Mouse (Mus musculus) liver, embryonic 14.5 days (tissue): ENCODE data around the gene Trp63.

ENCODE experiments used
- CTCF ChIP-seq: IDR thresholded peaks from 2 replicates; pipeline ENCODE4 v1.5.1; 2016; ENCODE audit warnings: antibody characterized with exemption, low read depth, control low read depth
- EP300 ChIP-seq: IDR thresholded peaks from 2 replicates; pipeline ENCODE4 v1.6.1; 2016; ENCODE audit warnings: antibody characterized with exemption, low read depth

DNA sequence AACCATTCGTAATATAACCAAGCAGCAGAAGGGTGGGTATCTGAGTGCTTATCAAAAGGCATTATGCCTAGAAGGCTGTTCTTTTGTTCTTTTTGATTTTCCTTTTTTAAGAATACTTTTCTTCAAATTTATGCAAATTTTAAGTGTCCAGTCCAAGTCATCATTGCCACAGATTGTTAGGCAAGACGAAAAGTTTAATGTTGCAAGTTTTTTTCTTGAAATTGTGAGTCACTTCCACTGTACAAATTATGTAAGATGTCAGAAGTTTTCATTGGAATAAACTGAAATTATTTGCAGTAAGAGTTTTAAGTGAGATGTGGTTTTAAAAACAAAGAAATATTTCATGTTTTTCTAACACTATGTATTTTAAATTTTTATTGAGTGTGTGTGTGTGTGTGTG lies 100.7 kb downstream of the Trp63 start:
- no peak for TF ChIP-seq CTCF
- no peak for TF ChIP-seq EP300
